Mouse (Mus musculus) CD4-positive, CD25-positive, alpha-beta regulatory T cell, adult 2 months (primary cell): ENCODE data around the gene Gm12888.
"Not testable (repeated sequence)": the region's sequence is repeated elsewhere in the genome, so short reads cannot be mapped to it uniquely, and the experiment has no call there.

ENCODE experiments used
- DNase-seq: peaks from one replicate; pipeline ENCODE4 v3.0.0-alpha.2; 2012; ENCODE audit warnings: low read depth, low spot score

Gm12888 gene

GRCm38 (mm10) chr4:121324817-121325216 lies at the start of gene Gm12888:
Gene Gm12888, minus strand, starts transcription at chr4:121324917.
- DNase-seq = not testable (repeated sequence)
